In genomic region chr13:34192414-34193191, GRCm38 (mm10) we compare ENCODE assay signal across 8 mouse cellular contexts. TPM values are rescaled to one million over a fixed set of nuclear protein-coding genes. Genes with fewer than 3 reads are reported as not detected.
DNase-seq lines count a peak whose midpoint lies in the region; ATAC-seq and TF ChIP-seq lines count a peak whose summit lies in the region.

No protein-coding gene starts in this region.

- 69% methylated on average over 8 of the region's 8 CpGs for WGBS in lung, embryonic 15.5 days
- WGBS in heart, embryonic 10.5 days: 66% methylated on average over 8 of the region's 8 CpGs
- WGBS in kidney, embryonic 15.5 days: 69% methylated on average over 8 of the region's 8 CpGs
- WGBS in midbrain, postnatal 0 days: 58% methylated on average over 8 of the region's 8 CpGs

- no peaks in the 10 kb centered on the region for H3K9me3 ChIP-seq in lung, embryonic 15.5 days
- H3K9me3 ChIP-seq in heart, embryonic 10.5 days: no peaks in the 10 kb centered on the region
- H3K9me3 ChIP-seq in kidney, embryonic 15.5 days (replicated peaks): no peaks in the 10 kb centered on the region
- no peaks in the 10 kb centered on the region for H3K9me3 ChIP-seq in midbrain, postnatal 0 days (ENCODE audit: low read length)

- no peak overlapping the region for H3K4me2 ChIP-seq in lung, embryonic 15.5 days
- H3K4me2 ChIP-seq in kidney, embryonic 15.5 days: no peak overlapping the region
- no peak overlapping the region for H3K4me2 ChIP-seq in midbrain, postnatal 0 days (ENCODE audit: low read depth, low read length, poor library complexity, severe bottlenecking)

- H3K27me3 ChIP-seq in lung, embryonic 15.5 days: no peaks in the 10 kb centered on the region
- no peaks in the 10 kb centered on the region for H3K27me3 ChIP-seq in heart, embryonic 10.5 days (ENCODE audit: insufficient read depth, poor library complexity, severe bottlenecking)
- H3K27me3 ChIP-seq in kidney, embryonic 15.5 days: no peaks in the 10 kb centered on the region
- H3K27me3 ChIP-seq in midbrain, postnatal 0 days (ENCODE audit: insufficient read depth, low read length): no peaks in the 10 kb centered on the region

- H3K36me3 ChIP-seq in lung, embryonic 15.5 days: 0 out of 2 replicates have a peak, but pooled peaks cover 3% of the 10 kb centered on the region
- peaks cover 20% of the 10 kb centered on the region for H3K36me3 ChIP-seq in heart, embryonic 10.5 days
- peaks cover 4% of the 10 kb centered on the region; the same call in 1 of the 2 replicates for H3K36me3 ChIP-seq in kidney, embryonic 15.5 days
- peaks cover 32% of the 10 kb centered on the region for H3K36me3 ChIP-seq in midbrain, postnatal 0 days (ENCODE audit: insufficient read depth, low read length)

- DNase-seq in lung, postnatal 4 days: no peak
- peak; percentile 78 for DNase-seq in adrenal gland, adult 8-10 months
- peak; percentile 77 for DNase-seq in heart, embryonic 10.5 days (ENCODE audit: low spot score)
- DNase-seq in midbrain, postnatal 0 days (ENCODE audit: low spot score): peak; percentile 61
- DNase-seq in spleen, postnatal 14 days (ENCODE audit: low spot score in 2 of 2): no peak
- no peak for DNase-seq in natural killer cell, adult 2 months (ENCODE audit: low spot score in 2 of 2)

- no peak overlapping the region for H3K4me3 ChIP-seq in lung, embryonic 15.5 days
- no peak overlapping the region for H3K4me3 ChIP-seq in heart, embryonic 10.5 days
- H3K4me3 ChIP-seq in kidney, embryonic 15.5 days (replicated peaks): no peak overlapping the region
- H3K4me3 ChIP-seq in midbrain, postnatal 0 days (ENCODE audit: low read depth, low read length): no peak overlapping the region

- no peak overlapping the region for H3K9ac ChIP-seq in lung, embryonic 15.5 days
- H3K9ac ChIP-seq in kidney, embryonic 15.5 days: no peak overlapping the region
- no peak overlapping the region for H3K9ac ChIP-seq in midbrain, postnatal 0 days (replicated peaks; ENCODE audit: low read length, poor library complexity, severe bottlenecking)

- ATAC-seq in lung, embryonic 15.5 days (ENCODE audit: borderline replicate concordance, extremely low read depth, low FRiP score, low TSS enrichment): peak; percentile 66
- ATAC-seq in kidney, embryonic 15.5 days (replicated peaks; ENCODE audit: low FRiP score): peak; percentile 69
- ATAC-seq in midbrain, postnatal 0 days (ENCODE audit: low FRiP score): peak; percentile 73; the same call in 1 of the 2 replicates

- H3K4me1 ChIP-seq in lung, embryonic 15.5 days: 0 out of 2 replicates have a peak, but pooled peaks cover 1% of the 10 kb centered on the region
- H3K4me1 ChIP-seq in heart, embryonic 10.5 days: peaks cover 17% of the 10 kb centered on the region
- peaks cover 4% of the 10 kb centered on the region; the same call in 1 of the 2 replicates for H3K4me1 ChIP-seq in kidney, embryonic 15.5 days
- no peaks in the 10 kb centered on the region for H3K4me1 ChIP-seq in midbrain, postnatal 0 days (ENCODE audit: insufficient read depth, low read length)

- TF ChIP-seq CTCF in midbrain, postnatal 0 days (IDR thresholded peaks at IDR 0.05): peak; percentile 64

- no peak overlapping the region for H3K27ac ChIP-seq in lung, embryonic 15.5 days
- no peak overlapping the region for H3K27ac ChIP-seq in heart, embryonic 10.5 days
- H3K27ac ChIP-seq in kidney, embryonic 15.5 days: no peak overlapping the region
- H3K27ac ChIP-seq in midbrain, postnatal 0 days (ENCODE audit: low read depth, low read length): no peak overlapping the region

RNA-seq across cellular contexts. Expression of gene Psmg4, which starts 29.8 kb away (rescaled TPM):
- polyA plus RNA-seq in lung, embryonic 15.5 days (2015; fragmentation: Nextera tagmentation; extraction: Ambion mirVana): 64.3 and 72.7 TPM in 2 replicates
- 10 to 100 TPM; 28.6 to 39.3 (median 31.2) TPM for total RNA-seq in adrenal gland, adult 8-10 months (2022)
- 66.6 and 70.3 TPM in 2 replicates for polyA plus RNA-seq in heart, embryonic 10.5 days (2016; fragmentation: Nextera tagmentation; extraction: Ambion mirVana)
- polyA plus RNA-seq in kidney, embryonic 15.5 days (2015; fragmentation: Nextera tagmentation; extraction: Ambion mirVana): 79.0 and 88.7 TPM in 2 replicates
- total RNA-seq in midbrain, postnatal 0 days (2014; rRNA removed): 36.5 and 99.5 TPM in 2 replicates
- 82.0 and 87.7 TPM in 2 replicates for polyA plus RNA-seq in midbrain, postnatal 0 days (2015; fragmentation: Nextera tagmentation; extraction: Ambion mirVana)

Comparison
In these comparisons a context has a peak if more than half of its experiments do, and no peak if none do; other contexts are left out.
1. DNase-seq: peak in adrenal gland, adult 8-10 months (single experiment), heart, embryonic 10.5 days (single experiment) and midbrain, postnatal 0 days (single experiment); none in lung, postnatal 4 days (0 of 2), spleen, postnatal 14 days (0 of 2) and natural killer cell, adult 2 months (0 of 2).
2. Peak in every context shown above with its lines, with median percentiles within 50 percentile points of each other: ATAC-seq.